Mouse (Mus musculus) neutrophil, adult 65 days (primary cell): ENCODE results near the gene Olfr316. TPM values are rescaled to one million over a fixed set of nuclear protein-coding genes. Genes with fewer than 3 reads are reported as not detected.

Source experiments
- total RNA-seq: library from RNA; stranded (reverse); gene quantifications from 2 replicates; pipeline ENCODE4 v1.2.4, GENCODE M21; 2023

The Olfr316 gene
- not detected in 2 replicates for total RNA-seq

GRCm38 (mm10) chr11:58752434-58752833 is at the start of gene Olfr316:
Olfr316 (plus strand) TSS chr11:58752734.

GRCm38 (mm10) chr11:58723914-58724313 is 28.6 kb upstream of the Olfr316 start, which contains the start of gene Olfr318:
Olfr318 (minus strand) TSS chr11:58724014.

DNA sequence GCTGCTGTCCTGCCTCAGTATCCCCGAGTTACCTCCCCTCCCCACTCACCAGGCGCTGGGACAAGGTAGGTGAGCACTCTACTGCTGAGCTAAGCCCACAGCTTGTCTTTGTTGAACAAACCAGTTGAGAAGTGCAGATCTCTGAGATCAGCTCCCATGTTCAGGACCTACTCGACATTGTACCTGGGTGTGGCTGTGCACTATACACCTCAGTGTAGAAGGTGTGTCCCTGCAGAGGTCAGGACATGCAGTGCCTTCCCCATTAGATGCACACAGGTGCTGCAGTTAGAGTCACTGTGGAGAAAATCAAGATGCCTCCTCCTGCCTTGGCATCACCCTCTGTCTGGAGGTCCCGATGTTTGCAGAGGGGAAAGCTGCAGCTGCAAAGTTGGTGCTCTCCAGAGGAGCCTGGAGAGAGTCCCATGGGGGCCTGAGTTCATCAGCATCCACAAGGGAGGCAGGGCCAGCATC is 13.7 kb upstream of the Olfr316 start, which contains the start of gene Olfr317:
Olfr317 (minus strand) TSS at position 421 of the 471 bp plus-strand sequence.

DNA sequence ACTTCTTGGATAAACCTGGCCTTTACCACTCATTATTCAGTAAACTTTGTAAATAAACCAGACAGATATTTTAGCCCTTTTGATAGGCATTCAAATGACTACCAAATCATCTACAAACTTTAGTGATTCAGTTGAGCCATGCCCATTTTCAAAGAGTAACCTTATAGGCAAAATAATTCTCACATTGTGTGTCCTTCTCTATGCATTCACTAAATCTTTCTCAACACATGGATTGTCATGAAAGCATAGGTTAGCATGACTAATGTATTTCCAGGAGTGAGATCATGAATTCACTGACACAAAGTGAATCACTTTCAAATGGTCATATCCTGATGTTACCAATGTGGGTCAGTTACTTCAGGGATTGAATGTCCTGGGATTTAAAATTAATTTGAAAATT is 20.4 kb downstream of the Olfr316 start, which contains the start of gene Olfr315:
Olfr315 (plus strand) TSS at position 301 of the 400 bp plus-strand sequence.

GRCm38 (mm10) chr11:58782480-58783089 is 30.1 kb downstream of the Olfr316 start, which contains the start of gene Olfr314:
Olfr314 (plus strand) TSS chr11:58782952.

GRCm38 (mm10) chr11:58801558-58802228 is 49.2 kb downstream of the Olfr316 start, which contains the start of gene Fam183b:
Fam183b (minus strand) TSS chr11:58801960.

Other genes with a start within 250 kb of the Olfr316 start
- gene Olfr330, start 217.9 kb upstream of the Olfr316 start, total RNA-seq = not detected in 2 replicates
- gene Olfr329-ps, start 206.3 kb upstream of the Olfr316 start, total RNA-seq = not detected in 2 replicates
- gene Olfr328, start 197.1 kb upstream of the Olfr316 start, total RNA-seq = 0.18 and 0.32 TPM in 2 replicates
- gene Olfr224, start 182.2 kb upstream of the Olfr316 start, total RNA-seq = not detected in 2 replicates
- gene Olfr325, start 175.0 kb upstream of the Olfr316 start, total RNA-seq = not detected in 2 replicates
- not detected in 2 replicates for gene Olfr324, start 157.6 kb upstream of the Olfr316 start, total RNA-seq
- not detected in 2 replicates for gene 2210407C18Rik, start 136.7 kb upstream of the Olfr316 start, total RNA-seq
- gene Olfr323, start 122.2 kb upstream of the Olfr316 start, total RNA-seq = not detected in 2 replicates
- gene Trim58, start 112.3 kb upstream of the Olfr316 start, total RNA-seq = 0.29 and 0.41 TPM in 2 replicates
- not detected in 2 replicates for gene Olfr322, start 94.0 kb upstream of the Olfr316 start, total RNA-seq
- gene Olfr320, start 71.6 kb upstream of the Olfr316 start, total RNA-seq = not detected in 2 replicates
- gene Olfr319, start 53.6 kb upstream of the Olfr316 start, total RNA-seq = not detected in 2 replicates
- gene Olfr318, start 28.7 kb upstream of the Olfr316 start, total RNA-seq = 0.13 and 0.25 TPM in 2 replicates
- gene Olfr317, start 13.5 kb upstream of the Olfr316 start, total RNA-seq = not detected in 2 replicates
- gene Olfr315, start 20.5 kb downstream of the Olfr316 start, total RNA-seq = not detected in 2 replicates
- gene Olfr314, start 30.2 kb downstream of the Olfr316 start, total RNA-seq = not detected in 2 replicates
- gene Fam183b, start 49.2 kb downstream of the Olfr316 start, total RNA-seq = not detected in 2 replicates
- not detected in 2 replicates for gene Olfr313, start 62.3 kb downstream of the Olfr316 start, total RNA-seq
- not detected in 2 replicates for gene Olfr312, start 76.5 kb downstream of the Olfr316 start, total RNA-seq
- gene Olfr311, start 86.5 kb downstream of the Olfr316 start, total RNA-seq = not detected in 2 replicates
- 0.52 and 1.7 TPM in 2 replicates for gene Gm12258, start 94.4 kb downstream of the Olfr316 start, total RNA-seq
- gene 2810021J22Rik, start 114.5 kb downstream of the Olfr316 start, total RNA-seq = 3.0 and 3.5 TPM in 2 replicates
- 3.9 and 4.2 TPM in 2 replicates for gene Zfp39, start 151.5 kb downstream of the Olfr316 start, total RNA-seq
- gene Btnl10, start 165.2 kb downstream of the Olfr316 start, total RNA-seq = 0.63 and 1.7 TPM in 2 replicates
- gene Rnf187, start 186.2 kb downstream of the Olfr316 start, total RNA-seq = 35.2 and 45.4 TPM in 2 replicates
- 6.9 and 10.3 TPM in 2 replicates for gene Hist3h2ba, start 196.2 kb downstream of the Olfr316 start, total RNA-seq
- gene Hist3h2a, start 202.0 kb downstream of the Olfr316 start, total RNA-seq = 26.3 and 37.6 TPM in 2 replicates
- 0.14 TPM in 1 of 2 replicates, not detected in the other for gene Trim17, start 202.0 kb downstream of the Olfr316 start, total RNA-seq
- gene Trim11, start 225.4 kb downstream of the Olfr316 start, total RNA-seq = 56.4 and 85.0 TPM in 2 replicates